19 mouse cellular contexts compared by ENCODE assay signal in the genomic region with DNA sequence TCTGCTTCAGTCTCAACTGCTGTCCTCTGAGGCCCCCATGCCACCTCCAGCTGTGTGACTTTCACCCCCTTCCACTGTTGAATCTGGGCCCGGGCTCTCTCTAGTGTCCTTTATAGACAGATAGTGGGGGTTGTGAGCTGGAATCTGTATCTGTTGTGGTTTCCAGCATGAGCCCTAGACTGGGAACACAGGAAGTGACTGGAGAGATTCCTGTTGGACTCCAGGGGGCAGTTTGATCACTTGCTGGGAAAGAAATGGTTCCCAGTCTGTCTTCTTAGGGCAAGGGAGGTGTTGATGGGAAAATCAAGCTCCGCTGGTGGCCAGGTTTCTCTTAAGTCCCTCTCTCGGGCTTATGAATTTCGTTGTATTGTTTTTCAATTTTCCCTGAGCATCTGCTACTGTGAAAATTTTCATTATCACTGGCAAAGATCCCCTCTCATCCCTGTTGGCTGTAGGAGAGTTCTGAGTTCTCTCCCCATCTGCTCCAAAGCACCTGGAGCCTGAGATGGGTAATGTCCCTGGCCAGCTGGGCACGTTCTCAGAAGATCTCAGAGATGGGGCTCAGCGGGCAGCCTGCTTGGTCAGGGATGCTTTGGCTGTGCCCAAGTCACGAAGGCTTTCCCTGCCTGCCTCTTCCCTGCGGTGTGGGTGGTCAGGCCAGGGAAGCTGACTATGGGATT.
DNase-seq lines count a peak whose midpoint lies in the region; ATAC-seq and TF ChIP-seq lines count a peak whose summit lies in the region.
"Had no signal": no experiment of that assay in that cellular context is flagged by ENCODE, and none has a peak within 500 bp of the region (broad histone marks: within the 10 kb centered on the region; RNA-seq: fewer than 3 reads in every experiment).

No protein-coding gene starts in this region.

- DNase-seq in hindbrain, embryonic 11.5 days (ENCODE audit: low spot score): no peak
- peak; percentile 56 for DNase-seq in brain, adult 2 months (ENCODE audit: low read depth, low spot score)
- DNase-seq in cerebellum, adult 9-10 months: peak; percentile 50
- DNase-seq in layer of hippocampus, adult 2 months (ENCODE audit: low spot score in 2 of 2): peak; percentile 26 to 36
- DNase-seq in right cerebral cortex, postnatal 10 days (ENCODE audit: low spot score in 2 of 2): no peak
- DNase-seq in neural tube, embryonic 10.5 days (ENCODE audit: extremely low spot score, low spot score): no peak
- DNase-seq: adrenal gland, postnatal 25 days; gastrocnemius, postnatal 36 days; right cerebral cortex, postnatal 14 days; spleen, adult 18-20 months had no signal

- 0 out of 2 replicates have a peak overlapping the region, but pooled peaks have one; percentile 3 for H3K27ac ChIP-seq in hindbrain, embryonic 13.5 days
- H3K27ac ChIP-seq in hindbrain, embryonic 11.5 days (ENCODE audit: low read depth, low read length): no peak overlapping the region
- peak overlapping the region; percentile 78 for H3K27ac ChIP-seq in layer of hippocampus, adult 2 months
- H3K27ac ChIP-seq: embryonic facial prominence, embryonic 13.5 days; forebrain, embryonic 15.5 days; hindbrain, embryonic 12.5 days; liver, embryonic 15.5 days; midbrain, embryonic 13.5 days; neural tube, embryonic 15.5 days had no signal

- H3K4me1 ChIP-seq in hindbrain, embryonic 13.5 days (replicated peaks): peaks cover 31% of the 10 kb centered on the region
- H3K4me1 ChIP-seq in hindbrain, embryonic 11.5 days (replicated peaks; ENCODE audit: control insufficient read depth, insufficient read depth, low read length): no peaks in the 10 kb centered on the region
- H3K4me1 ChIP-seq: forebrain, embryonic 15.5 days; liver, embryonic 15.5 days had no signal

- TF ChIP-seq CTCF in layer of hippocampus, adult 2 months (conservative IDR thresholded peaks at IDR 0.05): peak; percentile 49

- no peaks in the 10 kb centered on the region for H3K27me3 ChIP-seq in hindbrain, embryonic 13.5 days
- H3K27me3 ChIP-seq in hindbrain, embryonic 11.5 days (ENCODE audit: control insufficient read depth, insufficient read depth, low read length): no peaks in the 10 kb centered on the region
- H3K27me3 ChIP-seq: embryonic facial prominence, embryonic 13.5 days; forebrain, embryonic 15.5 days; hindbrain, embryonic 12.5 days; liver, embryonic 15.5 days; midbrain, embryonic 13.5 days; neural tube, embryonic 15.5 days had no signal

- WGBS in hindbrain, embryonic 13.5 days: 78% methylated on average over 8 of the region's 8 CpGs
- 79% methylated on average over 8 of the region's 8 CpGs for WGBS in hindbrain, embryonic 11.5 days

- no peak overlapping the region for H3K4me3 ChIP-seq in hindbrain, embryonic 13.5 days
- H3K4me3 ChIP-seq in hindbrain, embryonic 11.5 days (ENCODE audit: low read depth, low read length): no peak overlapping the region
- no peak overlapping the region for H3K4me3 ChIP-seq in layer of hippocampus, adult 2 months
- H3K4me3 ChIP-seq: embryonic facial prominence, embryonic 13.5 days; forebrain, embryonic 15.5 days; hindbrain, embryonic 12.5 days; liver, embryonic 15.5 days; midbrain, embryonic 13.5 days; myocyte; neural tube, embryonic 15.5 days had no signal

- H3K9me3 ChIP-seq in hindbrain, embryonic 13.5 days: no peaks in the 10 kb centered on the region
- H3K9me3 ChIP-seq in hindbrain, embryonic 11.5 days (ENCODE audit: control insufficient read depth, low read length): no peaks in the 10 kb centered on the region
- H3K9me3 ChIP-seq: embryonic facial prominence, embryonic 13.5 days; forebrain, embryonic 15.5 days; hindbrain, embryonic 12.5 days; liver, embryonic 15.5 days; midbrain, embryonic 13.5 days; neural tube, embryonic 15.5 days had no signal

- no peak overlapping the region for H3K4me2 ChIP-seq in hindbrain, embryonic 13.5 days
- H3K4me2 ChIP-seq in hindbrain, embryonic 11.5 days (replicated peaks; ENCODE audit: low read depth, low read length): no peak overlapping the region
- H3K4me2 ChIP-seq: embryonic facial prominence, embryonic 13.5 days; forebrain, embryonic 15.5 days; hindbrain, embryonic 12.5 days; liver, embryonic 15.5 days; midbrain, embryonic 13.5 days; neural tube, embryonic 15.5 days had no signal

- H3K9ac ChIP-seq in hindbrain, embryonic 13.5 days: no peak overlapping the region
- H3K9ac ChIP-seq in hindbrain, embryonic 11.5 days (ENCODE audit: low read depth, low read length): no peak overlapping the region
- H3K9ac ChIP-seq: embryonic facial prominence, embryonic 13.5 days; forebrain, embryonic 15.5 days; hindbrain, embryonic 12.5 days; liver, embryonic 15.5 days; midbrain, embryonic 13.5 days; neural tube, embryonic 15.5 days had no signal

- no peaks in the 10 kb centered on the region for H3K36me3 ChIP-seq in hindbrain, embryonic 13.5 days
- no peaks in the 10 kb centered on the region for H3K36me3 ChIP-seq in hindbrain, embryonic 11.5 days (ENCODE audit: control insufficient read depth, insufficient read depth, low read length)
- H3K36me3 ChIP-seq: embryonic facial prominence, embryonic 13.5 days; forebrain, embryonic 15.5 days; hindbrain, embryonic 12.5 days; liver, embryonic 15.5 days; midbrain, embryonic 13.5 days; neural tube, embryonic 15.5 days had no signal

- no peak for ATAC-seq in hindbrain, embryonic 13.5 days (ENCODE audit: low FRiP score)
- ATAC-seq in hindbrain, embryonic 11.5 days (ENCODE audit: low FRiP score): no peak
- ATAC-seq: forebrain, embryonic 15.5 days; lung, postnatal 0 days; midbrain, embryonic 13.5 days had no signal

Comparison
In these comparisons a context has a peak if more than half of its experiments do, and no peak if none do; other contexts are left out.
1. DNase-seq: peak in brain, adult 2 months (single experiment), cerebellum, adult 9-10 months (single experiment) and layer of hippocampus, adult 2 months (2 of 2); none in hindbrain, embryonic 11.5 days (single experiment), right cerebral cortex, postnatal 10 days (0 of 2) and neural tube, embryonic 10.5 days (single experiment).